Mouse (Mus musculus) stomach, embryonic 16.5 days (tissue): ENCODE data around the gene Mxra7. TPM values are rescaled to one million over a fixed set of nuclear protein-coding genes. Genes with fewer than 3 reads are reported as not detected.

Source experiments
- ATAC-seq: fragments of 200-750 bp; cut with Nextera tagmentation; 2 replicates; pipeline ENCODE4 v1.8.0; 2017; ENCODE audit warnings: moderate number of reproducible peaks, moderate TSS enrichment; ENCODE audit not compliant: insufficient read depth, low FRiP score
- H3K27ac ChIP-seq: fragments of 300-500 bp; sonication (generic); 2 replicates; pipeline ENCODE4 v1.5.1; 2014; ENCODE audit warnings: low read length
- H3K27me3 ChIP-seq: fragments of 300-500 bp; sonication (generic); 2 replicates; pipeline ENCODE4 v1.6.1; 2014; ENCODE audit warnings: low read length, control low read depth, mixed read lengths; ENCODE audit not compliant: control insufficient read depth, insufficient read depth
- H3K36me3 ChIP-seq: fragments of 300-500 bp; sonication (generic); 2 replicates; pipeline ENCODE4 v1.6.1; 2014; ENCODE audit warnings: low read length; ENCODE audit not compliant: control insufficient read depth, insufficient read depth
- H3K4me1 ChIP-seq: fragments of 300-500 bp; sonication (generic); 2 replicates; pipeline ENCODE4 v1.6.1; 2014; ENCODE audit warnings: low read length, control low read depth, mixed read lengths; ENCODE audit not compliant: control insufficient read depth, insufficient read depth
- H3K4me2 ChIP-seq: fragments of 300-500 bp; sonication (generic); 2 replicates; pipeline ENCODE4 v1.6.1; 2014; ENCODE audit warnings: low read depth, low read length, mixed read lengths
- H3K4me3 ChIP-seq: fragments of 300-500 bp; sonication (generic); replicated peaks from 2 replicates; pipeline ENCODE4 v1.5.1; 2014; ENCODE audit warnings: mild to moderate bottlenecking, low read length
- H3K9ac ChIP-seq: fragments of 300-500 bp; sonication (generic); 2 replicates; pipeline ENCODE4 v1.6.1; 2014; ENCODE audit warnings: low read length
- H3K9me3 ChIP-seq: fragments of 300-500 bp; sonication (generic); replicated peaks from 2 replicates; pipeline ENCODE4 v1.6.1; 2016; ENCODE audit warnings: low read length, control low read depth; ENCODE audit not compliant: control insufficient read depth
- WGBS: fragments of 180-500 bp; shearing (Covaris S2); extraction: QIAGEN DNeasy Blood & Tissue Kit; methylation state at CpG from one replicate; pipeline ENCODE4 v1.1.7; 2014; 5-methylcytosine and 5-hydroxymethylcytosine counted together
- polyA plus RNA-seq: library from polyadenylated mRNA; unstranded; fragments of >200 nt; fragmentation: Nextera tagmentation; extraction: Ambion mirVana; gene quantifications from 2 replicates; pipeline ENCODE4 v1.2.1, GENCODE M21; 2015

Mxra7 gene
- polyA plus RNA-seq, 1 experiment from 2014 or later: 15.7 TPM

DNA sequence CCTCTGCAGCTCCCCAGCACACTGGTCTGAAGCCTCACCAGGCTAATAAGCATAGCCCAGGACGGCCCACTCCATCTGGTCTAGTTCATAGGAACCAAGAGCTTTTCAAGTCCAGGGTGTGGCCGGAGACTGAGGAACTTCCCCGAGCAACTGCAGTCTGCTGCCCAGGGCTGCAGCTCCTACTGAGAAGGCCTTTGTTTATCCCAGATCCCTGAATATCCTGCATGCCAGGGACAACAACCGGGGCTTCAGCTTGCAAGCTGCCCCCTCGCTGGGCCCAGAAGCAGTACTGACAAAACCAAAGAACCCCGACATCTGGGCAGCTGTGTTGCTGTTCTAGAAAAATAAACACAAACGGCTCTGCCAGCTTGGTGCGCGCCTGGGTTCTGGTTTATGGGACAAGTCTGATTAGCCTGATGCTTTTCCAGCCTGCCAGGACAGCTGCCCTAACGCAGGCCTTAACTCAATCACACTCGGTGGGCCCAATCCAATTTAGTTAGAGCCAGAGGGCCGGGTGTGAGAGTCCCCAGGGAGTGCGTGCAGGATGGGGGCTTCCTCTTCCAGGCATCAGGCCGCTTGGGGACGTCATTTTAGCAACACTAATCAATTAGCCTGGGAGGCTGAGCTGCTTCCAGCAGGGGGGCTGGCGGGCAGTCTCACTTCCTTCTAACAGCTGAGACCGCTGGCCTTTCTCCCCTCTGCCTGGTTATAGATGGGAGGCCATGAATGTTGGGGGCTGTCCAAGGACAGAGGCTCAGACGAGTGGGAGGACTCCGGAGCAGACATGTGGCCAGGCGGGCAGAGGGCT is 13.6 kb downstream of the Mxra7 start:
- Histone ChIP-seq H3K4me1 (peaks cover 50% of the 10 kb centered on the region), H3K9ac (peak overlapping the region; percentile 43), H3K27me3 (no peaks in the 10 kb centered on the region), H3K36me3 (no peaks in the 10 kb centered on the region), H3K27ac (peak overlapping the region; percentile 94), H3K4me2 (peak overlapping the region; percentile 27), H3K4me3 (no peak overlapping the region), H3K9me3 (no peaks in the 10 kb centered on the region)
- 23% methylated on average over 20 of the region's 20 CpGs for WGBS
- peak; percentile 55 for ATAC-seq

DNA sequence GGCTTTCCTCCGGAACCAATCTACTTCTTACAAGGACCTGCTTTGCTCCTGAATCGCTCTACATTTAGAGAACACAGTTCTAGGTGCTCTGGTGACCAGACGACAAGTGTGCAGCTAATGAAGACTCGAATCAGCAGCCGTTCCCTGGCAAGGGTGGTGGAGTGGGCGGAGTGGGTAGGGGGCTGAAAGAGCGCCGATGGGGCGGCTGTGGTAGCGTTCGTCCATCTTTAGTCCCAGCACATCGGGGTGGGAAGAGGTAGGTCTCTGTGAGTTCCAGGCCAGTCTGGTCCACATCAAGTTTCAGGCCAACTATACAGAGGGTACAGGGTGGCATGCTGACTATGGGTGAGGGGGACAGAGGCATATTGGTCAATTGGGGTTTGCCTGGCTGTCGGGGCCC is 14.2 kb downstream of the Mxra7 start:
- H3K4me1 ChIP-seq: peaks cover 44% of the 10 kb centered on the region
- no peak overlapping the region for H3K4me3 ChIP-seq
- H3K27ac ChIP-seq: peak overlapping the region; percentile 94
- no peaks in the 10 kb centered on the region for H3K9me3 ChIP-seq
- no peaks in the 10 kb centered on the region for H3K27me3 ChIP-seq
- H3K4me2 ChIP-seq: no peak overlapping the region
- no peak for ATAC-seq
- peak overlapping the region; percentile 43 for H3K9ac ChIP-seq
- 82% methylated on average over 13 of the region's 13 CpGs for WGBS
- H3K36me3 ChIP-seq: no peaks in the 10 kb centered on the region

DNA sequence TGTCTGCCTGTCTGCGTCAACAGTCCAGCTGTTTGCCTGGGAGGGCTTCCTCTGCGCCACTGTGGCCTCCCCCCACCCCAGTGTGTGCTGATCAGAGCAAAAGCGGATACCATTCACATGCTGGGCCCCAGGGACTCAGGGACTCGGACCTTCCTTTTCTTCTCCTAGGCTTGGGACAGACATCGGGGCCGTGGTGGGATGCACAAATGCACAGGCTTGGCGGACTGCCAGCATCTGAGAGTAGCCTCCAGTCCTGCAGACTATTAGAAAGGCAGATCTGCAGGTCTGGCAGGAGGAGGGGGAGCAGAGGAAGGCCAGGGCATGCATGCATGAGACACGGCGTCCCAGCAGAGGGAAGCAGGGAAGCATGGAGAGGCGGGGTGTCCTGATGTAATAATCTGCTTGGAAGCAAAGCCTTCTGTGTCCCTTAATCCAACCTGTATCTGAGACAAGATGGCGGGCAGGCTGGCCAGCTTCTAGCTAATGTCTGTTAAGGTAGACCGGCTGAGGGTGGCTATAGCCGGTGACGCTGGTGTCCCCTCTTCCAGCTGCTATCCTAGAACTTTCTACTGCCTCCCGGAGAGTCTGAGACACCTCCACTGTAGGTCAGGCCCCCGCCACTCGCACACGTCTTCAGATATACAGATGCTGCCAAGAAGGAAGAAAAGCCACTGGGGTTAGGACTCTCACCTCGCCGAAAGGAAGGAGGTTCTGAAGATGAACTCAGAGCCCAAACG is 14.9 kb downstream of the Mxra7 start:
- ATAC-seq: no peak
- no peaks in the 10 kb centered on the region for H3K9me3 ChIP-seq
- 54% methylated on average over 21 of the region's 21 CpGs for WGBS
- H3K27me3 ChIP-seq: no peaks in the 10 kb centered on the region
- no peaks in the 10 kb centered on the region for H3K36me3 ChIP-seq
- no peak overlapping the region for H3K4me3 ChIP-seq
- H3K4me1 ChIP-seq: peaks cover 43% of the 10 kb centered on the region
- H3K9ac ChIP-seq: peak overlapping the region; percentile 35
- peak overlapping the region; percentile 94 for H3K27ac ChIP-seq
- no peak overlapping the region for H3K4me2 ChIP-seq

DNA sequence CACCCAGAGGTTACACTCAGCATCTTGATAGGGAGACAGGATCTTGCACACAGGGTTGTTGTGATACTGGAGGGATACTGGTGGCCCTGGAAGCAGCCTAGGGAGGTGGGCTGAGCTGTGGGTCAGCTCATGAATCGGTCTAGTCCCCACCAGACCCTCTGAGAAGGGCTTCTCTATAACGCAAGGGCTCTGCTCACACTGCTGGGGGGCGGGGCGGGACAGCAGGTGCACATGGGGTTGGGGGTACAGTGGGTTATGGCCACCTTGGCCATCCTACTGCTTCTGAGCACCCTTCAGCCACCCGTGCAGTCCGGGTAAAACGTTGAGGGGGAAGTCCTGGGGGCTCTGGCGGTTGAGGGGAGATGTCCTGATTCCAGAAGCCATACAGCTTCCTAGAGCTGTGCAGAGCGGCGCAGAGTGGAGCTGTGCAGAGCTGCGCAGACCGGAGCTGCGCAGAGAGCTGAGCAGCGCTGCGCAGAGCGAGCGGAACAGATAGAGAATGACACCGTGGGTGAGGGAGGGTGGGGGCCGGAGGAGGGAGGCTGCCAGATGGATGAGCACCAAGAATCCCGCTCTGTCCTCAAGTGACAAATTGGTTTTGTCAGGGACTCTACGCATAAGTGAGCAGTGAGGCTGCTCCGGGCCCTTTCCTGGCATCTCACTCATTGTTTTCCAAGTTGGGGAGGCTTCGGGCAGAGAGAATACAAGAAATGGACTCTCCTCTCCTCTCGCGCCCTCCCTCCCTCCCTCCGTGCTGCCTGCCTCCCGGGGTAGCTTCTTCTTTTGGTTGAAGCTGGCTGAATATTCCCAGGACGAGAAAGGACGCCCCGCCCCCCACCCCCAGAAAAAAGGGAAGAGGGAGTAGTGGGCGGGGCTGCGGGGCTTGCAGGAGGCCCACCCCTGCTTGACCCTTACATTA is 16.6 kb downstream of the Mxra7 start:
- peak overlapping the region; percentile 37 for H3K4me3 ChIP-seq
- WGBS: 14% methylated on average over 31 of the region's 32 CpGs
- H3K9ac ChIP-seq: peak overlapping the region; percentile 61
- peaks cover 48% of the 10 kb centered on the region for H3K4me1 ChIP-seq
- no peaks in the 10 kb centered on the region for H3K9me3 ChIP-seq
- ATAC-seq: peak; percentile 83
- no peaks in the 10 kb centered on the region for H3K36me3 ChIP-seq
- no peaks in the 10 kb centered on the region for H3K27me3 ChIP-seq
- peak overlapping the region; percentile 79 for H3K27ac ChIP-seq
- H3K4me2 ChIP-seq: peak overlapping the region; percentile 69

DNA sequence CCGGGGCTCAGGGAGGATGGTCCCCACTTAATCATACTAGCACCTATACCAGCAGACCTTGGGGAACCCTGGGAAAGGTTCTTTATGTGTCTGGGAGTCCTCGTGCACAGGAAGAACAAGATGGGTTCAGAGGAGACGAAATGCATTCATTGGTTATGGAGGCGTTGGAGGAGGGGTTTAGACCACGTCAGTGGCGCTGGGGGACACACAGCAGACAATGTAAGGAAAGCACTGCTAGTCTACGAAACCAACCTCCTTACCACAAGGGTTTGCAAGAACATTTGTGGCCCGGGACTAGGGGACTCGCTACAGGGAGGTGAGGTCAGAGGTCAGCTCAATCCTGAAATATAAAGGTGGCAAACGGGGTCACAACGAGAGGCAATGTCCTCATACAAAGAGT is 17.3 kb downstream of the Mxra7 start:
- no peak overlapping the region for H3K9ac ChIP-seq
- WGBS: 77% methylated on average over 11 of the region's 11 CpGs
- ATAC-seq: no peak

DNA sequence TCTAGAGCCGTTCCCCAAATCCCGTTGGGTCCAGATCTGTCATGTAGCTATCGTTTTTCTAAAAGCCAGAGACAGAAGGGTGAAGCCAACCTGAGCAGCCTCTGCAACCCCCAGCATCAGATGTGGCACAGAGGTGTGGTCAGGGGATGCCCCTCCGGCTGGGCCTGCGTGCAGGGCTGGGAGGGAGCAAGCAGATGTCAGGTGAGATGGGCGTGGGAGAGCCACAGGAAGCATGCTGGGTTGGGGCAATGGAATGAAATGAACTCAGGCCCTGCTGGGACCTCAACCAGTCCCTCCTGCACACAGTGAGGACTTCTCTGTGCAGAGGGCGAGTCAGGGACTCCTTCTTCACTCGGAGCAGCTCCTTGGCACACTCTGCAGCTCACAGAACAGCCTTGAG is 18.3 kb downstream of the Mxra7 start:
- Histone ChIP-seq H3K9ac (no peak overlapping the region), H3K9me3 (no peaks in the 10 kb centered on the region), H3K36me3 (no peaks in the 10 kb centered on the region), H3K27me3 (no peaks in the 10 kb centered on the region), H3K27ac (no peak overlapping the region), H3K4me2 (no peak overlapping the region), H3K4me3 (no peak overlapping the region), H3K4me1 (peaks cover 39% of the 10 kb centered on the region)
- WGBS: 82% methylated on average over 8 of the region's 8 CpGs
- no peak for ATAC-seq

More for the DNA sequence above, 17.3 kb downstream of the Mxra7 start:
- Histone ChIP-seq H3K4me2 (no peak overlapping the region), H3K27me3 (no peaks in the 10 kb centered on the region), H3K4me3 (no peak overlapping the region), H3K27ac (no peak overlapping the region), H3K4me1 (peaks cover 48% of the 10 kb centered on the region), H3K36me3 (no peaks in the 10 kb centered on the region), H3K9me3 (no peaks in the 10 kb centered on the region)

DNA sequence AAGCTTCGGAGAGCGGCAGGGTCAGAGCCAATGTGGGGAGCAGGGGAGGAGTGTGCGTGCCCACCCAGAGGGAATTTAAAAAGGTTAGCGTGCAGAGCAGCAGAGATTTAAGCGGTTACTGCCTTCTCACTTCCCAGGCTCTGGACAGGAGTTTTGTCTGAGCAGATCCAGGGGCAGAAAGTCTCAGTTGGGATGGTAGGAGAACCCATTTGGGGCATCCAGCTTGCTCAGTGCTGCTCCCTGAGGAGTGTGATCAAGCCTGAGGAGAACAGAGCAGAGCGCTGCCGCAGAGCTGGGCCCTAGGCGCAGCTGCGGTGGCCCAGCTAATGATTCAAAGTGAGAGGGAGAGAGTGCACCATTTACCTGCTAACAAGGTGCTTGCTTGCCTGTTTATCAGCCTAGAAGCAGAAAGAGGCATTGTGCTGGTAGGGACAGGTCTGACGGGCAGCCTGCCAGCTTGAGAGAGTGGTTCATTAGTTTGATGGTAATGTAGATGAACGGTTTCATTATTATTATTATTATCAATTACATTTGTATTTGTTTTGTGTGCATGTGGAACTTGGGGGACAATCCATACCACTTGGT is 18.9 kb downstream of the Mxra7 start:
- Histone ChIP-seq H3K4me2 (no peak overlapping the region), H3K9me3 (no peaks in the 10 kb centered on the region), H3K27me3 (no peaks in the 10 kb centered on the region), H3K9ac (no peak overlapping the region; the same call in 1 of the 2 replicates), H3K36me3 (no peaks in the 10 kb centered on the region), H3K4me3 (no peak overlapping the region), H3K4me1 (peaks cover 33% of the 10 kb centered on the region), H3K27ac (no peak overlapping the region)
- 82% methylated on average over 11 of the region's 11 CpGs for WGBS
- ATAC-seq: no peak

DNA sequence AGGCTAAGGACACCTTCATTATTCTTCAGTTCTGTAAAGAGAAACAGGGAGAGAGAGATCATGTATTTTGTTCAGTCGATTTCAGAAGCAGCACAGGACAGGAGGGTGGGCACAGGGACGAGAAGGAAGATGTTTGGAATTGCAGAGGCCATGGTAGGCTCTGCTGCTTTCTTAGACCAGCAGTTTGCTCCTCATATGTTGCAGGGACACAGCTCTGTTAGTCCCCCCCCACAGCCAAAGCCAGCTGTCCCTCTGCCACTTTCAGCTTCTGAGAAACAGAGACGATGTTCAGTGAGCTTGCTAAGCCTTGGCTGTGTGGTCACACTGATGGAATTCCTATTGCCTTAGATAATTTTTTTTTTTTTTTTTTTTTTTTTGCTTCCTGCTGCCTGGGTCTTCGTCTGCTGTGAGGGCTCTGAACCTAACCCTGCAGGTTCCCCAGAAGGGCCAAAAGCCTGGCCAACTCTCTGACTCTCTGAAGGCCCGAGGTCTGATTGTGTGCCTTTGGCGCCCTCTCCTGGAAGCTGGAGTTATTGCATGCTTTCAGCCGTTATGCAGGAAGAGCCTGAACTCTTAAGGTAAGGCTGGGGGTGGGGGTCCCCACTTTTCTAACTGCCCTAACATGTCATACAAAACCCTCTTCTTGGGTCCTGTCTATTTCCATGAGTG is 19.8 kb downstream of the Mxra7 start:
- peak overlapping the region; percentile 44; the same call in 1 of the 2 replicates for H3K9ac ChIP-seq
- peaks cover 25% of the 10 kb centered on the region for H3K4me1 ChIP-seq
- no peaks in the 10 kb centered on the region for H3K27me3 ChIP-seq
- no peaks in the 10 kb centered on the region for H3K36me3 ChIP-seq
- 18% methylated on average over 7 of the region's 7 CpGs for WGBS
- peak; percentile 47; the same call in 1 of the 2 replicates for ATAC-seq
- H3K27ac ChIP-seq: peak overlapping the region; percentile 50; the same call in 1 of the 2 replicates
- H3K4me2 ChIP-seq: no peak overlapping the region
- H3K9me3 ChIP-seq: no peaks in the 10 kb centered on the region
- H3K4me3 ChIP-seq: no peak overlapping the region
